Mouse (Mus musculus): ENCODE data around the gene Abcd3.
A peak's percentile ranks its signal among the peaks of the same experiment; 100 is the strongest.

The Abcd3 gene

DNA sequence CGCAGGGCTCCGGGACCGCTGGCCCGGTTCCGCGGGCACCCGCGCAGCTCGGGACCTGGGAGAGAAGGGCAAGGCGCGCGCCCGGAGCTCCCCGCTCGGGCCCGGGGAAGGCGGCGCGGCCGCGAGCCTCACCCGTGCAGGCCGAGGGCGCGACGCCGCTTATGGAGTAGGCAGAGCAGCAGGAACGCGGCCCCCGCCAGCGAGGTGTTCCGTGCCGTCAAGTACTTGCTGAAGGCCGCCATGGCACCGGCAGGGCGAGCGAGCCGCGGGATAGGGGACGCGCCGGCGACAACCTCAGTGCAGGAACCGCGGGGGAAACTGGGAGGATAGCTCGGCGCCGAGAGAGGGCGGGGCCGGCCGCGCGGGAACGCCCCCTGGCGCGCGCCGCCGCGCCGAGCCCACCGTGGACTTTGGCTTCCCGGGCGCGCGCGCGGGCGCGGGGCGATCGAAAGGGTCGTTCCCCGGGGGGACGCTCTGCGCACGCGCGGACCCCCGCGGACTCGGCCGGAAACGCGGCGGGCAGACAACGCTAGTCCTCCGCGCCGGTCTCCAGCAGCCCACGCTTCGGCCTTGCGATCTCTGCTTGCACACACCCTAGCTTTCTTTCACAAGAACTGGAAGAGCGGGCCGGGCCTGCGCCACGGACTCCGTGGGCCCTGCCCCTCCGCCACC is at the start of gene Abcd3:
Gene Abcd3, minus strand, starts transcription at position 426 of the 672 bp plus-strand sequence.
- peak; percentile 98 for DNase-seq

DNA sequence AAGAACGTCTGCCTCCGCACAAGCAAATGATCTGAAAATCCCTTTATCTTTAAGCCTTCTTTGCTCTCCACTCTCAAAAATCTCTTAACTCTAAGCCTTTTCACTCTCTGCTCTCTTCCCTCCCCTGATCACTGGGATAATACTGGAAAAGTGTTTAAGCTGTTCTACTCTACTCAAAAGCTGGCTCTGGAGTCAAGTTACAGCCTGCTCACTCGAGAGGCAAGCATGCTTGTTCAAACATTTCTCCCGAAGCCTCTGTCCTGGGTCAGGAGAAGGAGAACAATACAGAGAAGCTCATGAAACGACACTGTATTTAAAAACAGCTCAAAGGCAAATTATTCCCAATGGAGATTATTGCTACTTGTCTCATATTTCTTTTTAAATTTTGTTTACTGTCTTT is 44.0 kb upstream of the Abcd3 start:
- peak; percentile 66 for DNase-seq

- no peak for DNase-seq
These were observed 41.0 kb upstream of the Abcd3 start for GRCm38 (mm10) chr3:121856131-121856530.

- no peak for DNase-seq
These were observed 38.8 kb upstream of the Abcd3 start for GRCm38 (mm10) chr3:121853781-121854520.

DNA sequence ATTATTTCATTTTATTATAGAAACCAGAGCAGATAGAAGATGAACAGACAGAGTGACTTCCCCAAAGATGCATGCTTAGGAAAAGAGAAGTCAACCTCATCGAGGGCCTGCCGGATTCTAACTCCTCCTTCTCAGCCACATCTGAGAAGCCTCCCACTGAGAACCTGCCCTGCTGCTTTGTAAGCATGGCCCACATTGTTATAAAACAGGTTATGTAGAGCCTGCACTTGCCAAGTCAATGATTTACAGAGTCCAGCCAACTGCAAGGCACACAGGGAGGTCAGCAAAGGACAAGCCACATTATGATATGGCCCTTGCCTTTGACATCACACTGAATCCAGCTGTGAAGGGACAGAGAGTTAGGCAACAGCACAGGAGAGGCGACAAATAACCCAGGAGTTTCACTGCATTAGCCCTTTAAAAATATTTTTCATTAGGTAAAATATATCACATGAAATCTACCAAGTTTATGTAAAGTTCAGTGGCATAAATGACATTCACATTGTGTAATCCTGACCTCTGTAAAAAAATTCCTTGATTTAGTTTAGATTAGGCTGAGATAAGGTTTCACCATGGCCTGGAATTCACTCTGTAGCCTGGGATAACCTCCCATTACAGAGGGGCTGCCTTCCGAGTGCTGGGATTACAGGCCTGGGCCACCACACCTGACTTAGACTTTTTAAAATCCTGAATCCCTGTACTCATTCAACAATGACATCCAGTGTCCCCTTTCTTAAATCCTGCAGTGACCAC is 37.1 kb upstream of the Abcd3 start:
- DNase-seq: peak; percentile 12

DNA sequence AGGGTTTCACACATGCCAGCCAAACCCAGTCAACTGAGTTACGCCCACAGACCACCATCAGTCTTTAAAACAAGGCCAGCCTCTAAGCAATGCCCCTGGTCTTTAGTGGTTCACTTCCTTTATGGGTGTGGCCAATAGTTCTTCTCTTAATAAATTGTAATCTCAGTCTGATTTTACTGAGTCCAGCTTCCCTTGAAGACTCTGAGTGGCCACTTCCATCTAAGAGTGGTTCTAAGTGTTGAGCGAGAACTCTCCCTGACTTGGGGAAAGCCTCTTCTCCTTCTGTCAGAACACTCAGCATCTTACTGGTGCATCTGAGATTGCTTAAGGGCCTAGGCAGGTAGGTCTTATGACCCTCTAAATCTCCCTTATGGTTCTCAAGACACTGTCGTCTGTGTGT is 35.9 kb upstream of the Abcd3 start:
- DNase-seq: no peak

- DNase-seq: no peak
These were observed 35.3 kb upstream of the Abcd3 start for GRCm38 (mm10) chr3:121850381-121850780.

DNA sequence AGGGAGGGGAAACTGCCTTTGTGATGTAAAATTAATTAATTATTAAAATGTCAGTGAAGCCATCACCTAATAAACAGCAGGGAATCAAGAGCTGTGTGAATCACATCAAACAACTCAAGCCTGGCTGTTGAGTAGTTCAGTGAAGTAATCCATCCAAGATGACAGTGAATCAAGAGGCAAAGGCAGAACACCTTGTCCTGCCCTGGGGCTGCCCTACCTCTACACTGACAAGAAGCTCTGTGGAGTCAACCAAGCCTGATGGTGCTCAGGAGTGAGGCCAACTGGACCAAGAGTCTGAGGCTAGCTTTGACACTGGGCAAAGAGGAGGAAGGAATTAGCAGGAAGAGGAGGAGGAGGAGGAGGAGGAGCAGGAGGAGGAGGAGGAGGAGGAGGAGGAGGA is 32.2 kb upstream of the Abcd3 start:
- DNase-seq: no peak

DNA sequence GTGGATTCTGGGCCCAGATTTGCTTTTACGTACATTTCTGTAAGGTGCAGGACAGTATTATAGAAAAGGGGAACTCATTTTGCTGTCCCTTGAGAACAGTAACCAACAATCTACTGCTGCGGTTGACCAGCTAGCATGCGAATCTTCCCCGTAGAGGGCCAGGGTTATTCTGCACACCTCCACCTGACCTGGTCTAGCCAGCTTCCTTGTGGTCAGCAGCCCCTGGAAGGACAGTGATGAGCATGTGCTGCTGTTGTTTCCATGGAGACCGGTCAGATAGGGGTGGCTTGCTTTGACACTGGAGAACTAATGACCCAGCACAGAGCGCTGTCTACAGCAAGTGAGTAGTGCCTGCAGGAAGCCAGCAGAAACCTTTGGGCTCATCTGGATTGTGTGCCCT is 29.6 kb upstream of the Abcd3 start:
- DNase-seq: no peak

DNA sequence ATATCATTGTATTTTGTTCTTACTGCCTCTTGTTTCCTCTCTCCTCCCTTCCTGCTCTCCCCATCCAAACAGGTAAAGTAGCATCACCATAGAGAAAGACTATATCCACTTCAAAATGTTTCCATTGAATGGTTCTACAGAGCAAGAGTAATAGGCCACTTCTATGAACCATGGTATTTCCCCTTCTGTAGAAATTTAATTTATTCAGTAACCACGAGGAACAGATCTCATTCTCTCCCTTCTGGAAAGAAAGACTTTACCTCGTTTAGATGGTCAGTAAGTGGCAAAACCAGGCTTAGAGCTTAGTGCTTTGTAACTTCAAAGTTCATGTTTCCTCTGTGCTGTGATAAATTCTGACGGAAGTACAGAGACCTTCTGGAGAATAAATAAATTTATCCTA is 28.9 kb upstream of the Abcd3 start:
- no peak for DNase-seq

DNA sequence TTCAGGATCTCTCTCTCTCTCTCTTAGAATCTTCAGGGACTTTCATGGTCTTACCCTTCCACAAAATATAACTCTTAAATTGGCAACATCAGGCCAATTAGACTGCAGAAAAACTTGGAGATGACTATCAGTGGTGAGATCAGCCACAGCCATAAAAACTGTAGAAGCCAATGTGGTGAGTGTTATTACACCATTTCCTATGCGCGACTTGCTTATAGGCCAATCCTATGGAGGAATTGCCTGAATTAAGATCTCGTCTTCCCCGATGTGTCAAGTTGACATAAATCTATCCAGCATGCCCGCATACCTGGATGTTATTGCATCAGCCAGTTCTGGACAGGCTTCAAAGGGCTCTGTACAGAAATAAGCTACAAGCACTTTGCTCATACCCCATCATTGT is 28.2 kb upstream of the Abcd3 start:
- DNase-seq: no peak

- DNase-seq: no peak
These were observed 27.3 kb upstream of the Abcd3 start for GRCm38 (mm10) chr3:121842306-121842860.

- DNase-seq: no peak
These were observed 26.4 kb upstream of the Abcd3 start for GRCm38 (mm10) chr3:121841412-121842014.

- DNase-seq: no peak
These were observed 25.2 kb upstream of the Abcd3 start for GRCm38 (mm10) chr3:121840351-121840750.

GRCm38 (mm10) chr3:121834732-121835131 is 19.6 kb upstream of the Abcd3 start:
- no peak for DNase-seq

- no peak for DNase-seq
These were observed 19.1 kb upstream of the Abcd3 start for GRCm38 (mm10) chr3:121834250-121834649.

- no peak for DNase-seq
These were observed 10.0 kb upstream of the Abcd3 start for GRCm38 (mm10) chr3:121825092-121825491.

GRCm38 (mm10) chr3:121824319-121824718 is 9.2 kb upstream of the Abcd3 start:
- DNase-seq: no peak

DNA sequence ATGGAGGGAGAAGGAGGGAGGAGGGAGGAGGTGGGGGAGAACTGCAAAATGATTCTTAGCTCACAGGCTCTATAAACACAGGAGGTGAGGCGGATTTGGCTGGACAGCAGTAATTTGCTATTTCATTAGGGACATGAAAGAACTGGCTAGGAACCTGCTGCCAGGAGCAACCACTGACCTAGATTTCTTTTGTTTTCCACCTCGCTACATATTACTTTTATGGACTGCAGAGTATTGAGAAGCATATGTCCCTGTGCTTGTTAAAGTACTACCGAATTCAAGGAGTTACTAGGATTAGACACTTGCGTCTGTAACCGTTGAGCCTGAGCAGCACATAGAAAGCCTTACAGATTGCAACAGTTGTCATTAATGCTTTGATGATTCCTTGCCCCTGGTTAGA is 7.5 kb upstream of the Abcd3 start:
- DNase-seq: no peak

DNA sequence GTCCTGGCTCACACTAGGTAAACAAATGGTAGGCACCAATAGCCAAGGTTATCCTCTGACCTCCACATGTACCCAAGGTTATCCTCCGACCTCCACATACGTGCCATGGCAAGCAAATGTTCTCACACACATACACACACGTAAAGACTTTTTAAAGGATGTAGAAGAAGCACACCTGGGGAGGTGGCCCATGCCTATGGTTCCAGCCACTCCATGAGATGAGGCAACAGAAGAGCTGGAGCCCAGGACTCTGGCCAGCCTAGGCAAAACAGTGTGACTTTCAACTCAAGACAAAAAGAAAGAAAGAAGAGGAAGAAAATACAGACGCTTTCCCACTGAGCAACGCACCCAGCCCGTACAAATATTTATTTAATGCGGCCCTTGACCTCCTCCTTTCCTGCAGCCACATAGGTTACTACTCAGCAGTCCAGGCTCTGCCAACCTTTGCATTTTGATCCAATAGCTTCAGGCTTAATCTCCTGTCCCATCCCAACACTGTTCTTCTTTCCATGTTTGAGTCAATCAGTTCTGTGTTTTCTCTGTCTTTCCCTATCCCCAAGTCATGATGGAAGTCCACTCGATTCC is 6.5 kb upstream of the Abcd3 start:
- DNase-seq: no peak

- no peak for DNase-seq
These were observed 4.6 kb upstream of the Abcd3 start for GRCm38 (mm10) chr3:121819693-121820200.

DNA sequence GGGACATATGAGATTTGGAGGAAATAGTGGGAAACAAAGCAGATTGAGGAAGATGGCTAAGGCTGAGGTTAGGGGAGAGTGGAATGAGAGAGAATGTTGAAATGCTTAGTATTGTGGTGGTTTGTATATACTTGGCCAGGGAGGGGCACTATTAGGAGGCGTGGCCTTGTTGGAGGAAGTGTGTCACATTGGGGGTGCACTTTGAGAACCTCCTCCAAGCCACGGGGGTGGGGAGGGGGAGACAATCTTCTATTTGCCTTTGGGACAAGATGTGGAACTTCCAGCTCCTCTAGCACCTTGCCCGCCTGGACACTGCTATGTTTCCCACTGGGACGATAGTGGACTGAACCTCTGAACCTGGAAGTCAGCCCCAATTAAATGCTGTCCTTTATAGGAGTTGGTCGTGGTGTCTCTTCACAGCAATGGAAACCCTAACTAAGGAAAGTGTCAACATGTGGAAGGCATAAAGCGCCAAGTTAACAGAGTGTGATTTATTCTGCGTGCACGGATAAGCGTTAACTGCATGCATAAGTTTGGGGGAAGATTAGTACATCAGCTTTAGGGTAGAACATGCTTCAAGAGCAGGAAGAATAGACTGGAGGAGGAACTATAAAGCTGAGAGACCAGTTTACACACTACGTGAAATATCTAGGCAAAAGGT is 3.8 kb upstream of the Abcd3 start:
- no peak for DNase-seq
